Mouse (Mus musculus) cortical plate, adult 2 months (tissue): ENCODE measurements around the gene Zc3h7a.
"Not testable (repeated sequence)": the region's sequence is repeated elsewhere in the genome, so short reads cannot be mapped to it uniquely, and the experiment has no call there.

Source experiments
- CTCF ChIP-seq: fragments of 200-500 bp; IDR thresholded peaks from 2 replicates; pipeline ENCODE4 v1.5.1; 2011; ENCODE audit warnings: mild to moderate bottlenecking, control low read depth, low read length; ENCODE audit not compliant: insufficient read depth; ENCODE audit errors: extremely low read depth
- POLR2A ChIP-seq: fragments of 200-500 bp; IDR thresholded peaks from 2 replicates; pipeline ENCODE4 v1.6.1; 2011; ENCODE audit warnings: mild to moderate bottlenecking, low read length, control low read depth; ENCODE audit not compliant: insufficient read depth; ENCODE audit errors: extremely low read depth

DNA sequence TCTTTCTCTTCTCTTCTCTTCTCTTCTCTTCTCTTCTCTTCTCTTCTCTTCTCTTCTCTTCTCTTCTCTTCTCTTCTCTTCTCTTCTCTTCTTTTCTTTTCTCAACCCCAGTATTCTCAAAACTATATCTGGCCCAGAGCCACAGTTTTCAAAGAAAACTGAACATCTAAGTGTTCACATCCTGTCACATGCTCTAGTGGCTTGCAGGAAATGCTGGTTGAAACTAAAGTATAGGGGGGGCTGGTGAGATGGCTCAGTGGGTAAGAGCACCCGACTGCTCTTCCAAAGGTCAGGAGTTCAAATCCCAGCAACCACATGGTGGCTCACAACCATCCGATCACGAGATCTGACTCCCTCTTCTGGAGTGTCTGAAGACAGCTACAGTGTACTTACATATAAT is 18.5 kb downstream of the Zc3h7a start:
- TF ChIP-seq CTCF, POLR2A: not testable (repeated sequence)
